Mouse (Mus musculus): ENCODE data around the gene Rpgrip1l. TPM values are rescaled to one million over a fixed set of nuclear protein-coding genes. Genes with fewer than 3 reads are reported as not detected.

Rpgrip1l gene
- polyA plus RNA-seq, 1 experiment from 2014 or later, result 15.5 TPM

GRCm38 (mm10) chr8:91286237-91286636 is 26.8 kb downstream of the Rpgrip1l start:
- no peaks in the 10 kb centered on the region for H3K27me3 ChIP-seq
- no peak for ATAC-seq (ENCODE audit: low FRiP score)
- no peak overlapping the region for H3K27ac ChIP-seq
- no peaks in the 10 kb centered on the region; the same call in 1 of the 2 replicates for H3K36me3 ChIP-seq
- no peaks in the 10 kb centered on the region for H3K4me1 ChIP-seq
- no peak overlapping the region for H3K4me3 ChIP-seq
- no peaks in the 10 kb centered on the region for H3K9me3 ChIP-seq (replicated peaks)
- H3K9ac ChIP-seq, result no peak overlapping the region
- 79% methylated on average over 8 of the region's 8 CpGs for WGBS
- H3K4me2 ChIP-seq (replicated peaks), result no peak overlapping the region

- Histone ChIP-seq H3K4me1 (no peaks in the 10 kb centered on the region), H3K9ac (no peak overlapping the region), H3K27ac (no peak overlapping the region), H3K36me3 (no peaks in the 10 kb centered on the region; the same call in 1 of the 2 replicates), H3K27me3 (no peaks in the 10 kb centered on the region), H3K9me3 (replicated peaks) (no peaks in the 10 kb centered on the region), H3K4me3 (no peak overlapping the region), H3K4me2 (replicated peaks) (no peak overlapping the region)
- no peak for ATAC-seq (ENCODE audit: low FRiP score)
- WGBS, result 87% methylated on average over 1 of the region's 1 CpGs
These were observed 29.2 kb downstream of the Rpgrip1l start for GRCm38 (mm10) chr8:91283815-91284214.

GRCm38 (mm10) chr8:91282655-91283054 is 30.4 kb downstream of the Rpgrip1l start:
- no peaks in the 10 kb centered on the region; the same call in 1 of the 2 replicates for H3K36me3 ChIP-seq
- H3K4me1 ChIP-seq, result no peaks in the 10 kb centered on the region
- WGBS, result 79% methylated on average over 5 of the region's 5 CpGs
- no peak for ATAC-seq (ENCODE audit: low FRiP score)
- H3K4me2 ChIP-seq (replicated peaks), result no peak overlapping the region
- no peak overlapping the region for H3K4me3 ChIP-seq
- H3K9me3 ChIP-seq (replicated peaks), result no peaks in the 10 kb centered on the region
- H3K27ac ChIP-seq, result no peak overlapping the region
- no peaks in the 10 kb centered on the region for H3K27me3 ChIP-seq
- H3K9ac ChIP-seq, result no peak overlapping the region

GRCm38 (mm10) chr8:91281545-91281944 is 31.5 kb downstream of the Rpgrip1l start:
- no peak overlapping the region for H3K27ac ChIP-seq
- H3K36me3 ChIP-seq, result 0 out of 2 replicates have a peak, but pooled peaks cover under 1% of the 10 kb centered on the region
- ATAC-seq (ENCODE audit: low FRiP score), result no peak
- no peaks in the 10 kb centered on the region for H3K9me3 ChIP-seq (replicated peaks)
- no peaks in the 10 kb centered on the region for H3K4me1 ChIP-seq
- H3K4me3 ChIP-seq, result no peak overlapping the region
- WGBS, result 86% methylated on average over 8 of the region's 8 CpGs
- no peak overlapping the region for H3K4me2 ChIP-seq (replicated peaks)
- H3K27me3 ChIP-seq, result no peaks in the 10 kb centered on the region
- H3K9ac ChIP-seq, result no peak overlapping the region

- no peak for ATAC-seq (ENCODE audit: low FRiP score)
- H3K36me3 ChIP-seq, result 0 out of 2 replicates have a peak, but pooled peaks cover 6% of the 10 kb centered on the region
- 0 out of 2 replicates have a peak, but pooled peaks cover 4% of the 10 kb centered on the region for H3K9me3 ChIP-seq (replicated peaks)
- H3K27me3 ChIP-seq, result no peaks in the 10 kb centered on the region
- H3K9ac ChIP-seq, result no peak overlapping the region
- 83% methylated on average over 11 of the region's 11 CpGs for WGBS
- H3K4me3 ChIP-seq, result no peak overlapping the region
- no peak overlapping the region for H3K4me2 ChIP-seq (replicated peaks)
- H3K4me1 ChIP-seq, result no peaks in the 10 kb centered on the region
- H3K27ac ChIP-seq, result no peak overlapping the region
These were observed 32.4 kb downstream of the Rpgrip1l start for GRCm38 (mm10) chr8:91280467-91281212.

GRCm38 (mm10) chr8:91278060-91278459 is 35.0 kb downstream of the Rpgrip1l start:
- Histone ChIP-seq H3K9ac (no peak overlapping the region), H3K36me3 (0 out of 2 replicates have a peak, but pooled peaks cover 14% of the 10 kb centered on the region), H3K4me3 (no peak overlapping the region), H3K4me2 (replicated peaks) (no peak overlapping the region), H3K9me3 (replicated peaks) (0 out of 2 replicates have a peak, but pooled peaks cover 4% of the 10 kb centered on the region), H3K27me3 (no peaks in the 10 kb centered on the region), H3K4me1 (no peaks in the 10 kb centered on the region), H3K27ac (no peak overlapping the region)
- 83% methylated on average over 5 of the region's 5 CpGs for WGBS
- no peak for ATAC-seq (ENCODE audit: low FRiP score)

- WGBS, result 96% methylated on average over 2 of the region's 2 CpGs
- no peaks in the 10 kb centered on the region for H3K4me1 ChIP-seq
- no peak for ATAC-seq (ENCODE audit: low FRiP score)
These were observed 36.7 kb downstream of the Rpgrip1l start for GRCm38 (mm10) chr8:91276337-91276736.

GRCm38 (mm10) chr8:91273493-91273892 is 39.6 kb downstream of the Rpgrip1l start:
- no peak for ATAC-seq (ENCODE audit: low FRiP score)
- Histone ChIP-seq H3K27me3 (no peaks in the 10 kb centered on the region), H3K4me2 (replicated peaks) (no peak overlapping the region), H3K36me3 (peaks cover 22% of the 10 kb centered on the region; the same call in 1 of the 2 replicates), H3K9me3 (replicated peaks) (0 out of 2 replicates have a peak, but pooled peaks cover 4% of the 10 kb centered on the region), H3K4me1 (no peaks in the 10 kb centered on the region), H3K4me3 (no peak overlapping the region), H3K9ac (no peak overlapping the region), H3K27ac (no peak overlapping the region)
- 97% methylated on average over 5 of the region's 5 CpGs for WGBS

More at GRCm38 (mm10) chr8:91276337-91276736, 36.7 kb downstream of the Rpgrip1l start:
- Histone ChIP-seq H3K9ac (no peak overlapping the region), H3K9me3 (replicated peaks) (0 out of 2 replicates have a peak, but pooled peaks cover 4% of the 10 kb centered on the region), H3K4me2 (replicated peaks) (no peak overlapping the region), H3K27ac (no peak overlapping the region), H3K36me3 (peaks cover 22% of the 10 kb centered on the region; the same call in 1 of the 2 replicates), H3K27me3 (no peaks in the 10 kb centered on the region), H3K4me3 (no peak overlapping the region)

- Histone ChIP-seq H3K36me3 (peaks cover 12% of the 10 kb centered on the region; the same call in 1 of the 2 replicates), H3K9me3 (replicated peaks) (no peaks in the 10 kb centered on the region), H3K27ac (no peak overlapping the region), H3K4me1 (no peaks in the 10 kb centered on the region), H3K4me3 (no peak overlapping the region), H3K4me2 (replicated peaks) (no peak overlapping the region), H3K27me3 (no peaks in the 10 kb centered on the region), H3K9ac (no peak overlapping the region)
- no peak for ATAC-seq (ENCODE audit: low FRiP score)
- 86% methylated on average over 2 of the region's 2 CpGs for WGBS
These were observed 43.6 kb downstream of the Rpgrip1l start for GRCm38 (mm10) chr8:91269374-91269958.

- H3K27ac ChIP-seq, result no peak overlapping the region
- no peaks in the 10 kb centered on the region for H3K9me3 ChIP-seq (replicated peaks)
- H3K9ac ChIP-seq, result no peak overlapping the region
- peaks cover 4% of the 10 kb centered on the region; the same call in 1 of the 2 replicates for H3K36me3 ChIP-seq
- H3K4me1 ChIP-seq, result no peaks in the 10 kb centered on the region
- ATAC-seq (ENCODE audit: low FRiP score), result no peak
- no peak overlapping the region for H3K4me3 ChIP-seq
- H3K27me3 ChIP-seq, result no peaks in the 10 kb centered on the region
- H3K4me2 ChIP-seq (replicated peaks), result no peak overlapping the region
These were observed 48.5 kb downstream of the Rpgrip1l start for GRCm38 (mm10) chr8:91264564-91264963.

GRCm38 (mm10) chr8:91263939-91264338 is 49.1 kb downstream of the Rpgrip1l start:
- H3K27me3 ChIP-seq, result no peaks in the 10 kb centered on the region
- no peak overlapping the region for H3K4me2 ChIP-seq (replicated peaks)
- H3K4me1 ChIP-seq, result no peaks in the 10 kb centered on the region
- H3K27ac ChIP-seq, result no peak overlapping the region
- H3K4me3 ChIP-seq, result no peak overlapping the region
- WGBS, result 84% methylated on average over 3 of the region's 3 CpGs
- H3K36me3 ChIP-seq, result peaks cover 4% of the 10 kb centered on the region; the same call in 1 of the 2 replicates
- H3K9me3 ChIP-seq (replicated peaks), result no peaks in the 10 kb centered on the region
- H3K9ac ChIP-seq, result no peak overlapping the region
- no peak for ATAC-seq (ENCODE audit: low FRiP score)

- Histone ChIP-seq H3K4me3 (no peak overlapping the region), H3K9ac (no peak overlapping the region), H3K27ac (no peak overlapping the region), H3K36me3 (no peaks in the 10 kb centered on the region), H3K4me2 (replicated peaks) (no peak overlapping the region), H3K27me3 (no peaks in the 10 kb centered on the region), H3K4me1 (no peaks in the 10 kb centered on the region), H3K9me3 (replicated peaks) (no peaks in the 10 kb centered on the region)
- WGBS, result 77% methylated on average over 2 of the region's 2 CpGs
- no peak for ATAC-seq (ENCODE audit: low FRiP score)
These were observed 51.5 kb downstream of the Rpgrip1l start for GRCm38 (mm10) chr8:91261598-91261997.

Measured in hindbrain, embryonic 12.5 days (tissue).